Mouse (Mus musculus): ENCODE data around the gene Syde1.
"Not testable (repeated sequence)": the region's sequence is repeated elsewhere in the genome, so short reads cannot be mapped to it uniquely, and the experiment has no call there.

The Syde1 gene

DNA sequence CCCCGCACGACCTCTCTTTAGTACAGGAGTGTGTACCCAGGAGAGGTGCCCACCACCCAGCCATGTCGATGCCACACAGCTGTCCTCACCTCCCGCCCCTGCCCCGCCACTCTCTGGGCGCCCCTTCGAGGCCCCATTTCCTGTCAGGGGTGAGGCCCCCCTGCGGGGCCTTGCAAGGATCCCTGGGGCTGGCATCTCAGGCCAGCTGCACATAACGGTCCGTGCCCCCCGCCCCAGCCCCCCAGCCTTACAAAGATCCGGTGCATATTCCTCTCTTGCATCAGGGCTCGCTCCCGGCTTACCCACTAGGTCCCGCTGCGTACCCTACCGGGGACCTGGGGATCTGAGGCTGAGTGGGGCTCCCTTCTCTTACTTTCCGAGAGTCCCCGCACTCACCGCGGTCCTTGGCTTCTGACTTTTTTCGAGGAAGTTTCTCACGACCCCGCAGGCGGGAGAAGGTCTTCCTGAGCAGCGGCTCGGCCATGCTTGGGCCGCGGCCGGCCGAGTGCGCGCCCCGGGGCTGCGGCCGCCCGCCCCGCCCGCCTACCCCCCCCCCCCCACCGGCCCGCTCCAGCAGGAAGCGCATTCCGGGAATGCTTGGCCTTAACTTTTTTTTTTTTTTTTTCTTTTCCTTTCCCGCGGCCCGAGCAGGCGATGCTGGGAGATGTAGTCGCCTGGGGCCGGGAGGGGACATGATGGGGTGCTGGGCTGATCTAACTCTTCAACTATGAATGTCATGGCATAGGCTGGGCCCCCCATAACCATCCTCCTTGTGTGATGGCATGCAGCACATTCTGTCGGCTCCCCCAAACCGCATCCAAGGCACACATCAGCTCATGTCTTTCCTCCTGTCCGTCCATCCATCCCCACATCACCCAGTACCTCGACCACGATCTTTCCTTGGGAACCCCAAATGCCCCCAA is at the start of gene Syde1:
TSS of gene Syde1 (minus strand) at position 559 of the 923 bp plus-strand sequence.
- DNase-seq (ENCODE audit: low spot score in 2 of 2): no peak

DNA sequence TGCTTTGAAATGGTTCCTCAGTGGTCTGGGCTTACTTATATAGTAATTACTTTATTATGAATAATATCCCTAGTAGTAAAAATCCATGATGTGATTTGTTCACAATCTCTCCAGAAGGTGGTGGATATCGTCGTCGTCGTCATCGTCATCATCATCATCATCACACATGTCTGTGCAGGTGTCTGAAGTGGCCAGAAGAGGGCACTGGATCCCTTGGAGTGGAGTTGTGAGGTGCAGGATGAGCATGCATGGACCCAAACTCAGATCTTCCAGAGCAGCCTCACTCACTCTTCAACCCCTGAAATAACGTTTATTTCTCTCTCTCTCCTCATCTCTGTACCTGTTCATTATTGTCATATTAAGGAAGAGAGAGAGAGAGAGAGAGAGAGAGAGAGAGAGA is 40.5 kb upstream of the Syde1 start:
- peak; percentile 12 to 18 for DNase-seq (ENCODE audit: low spot score in 2 of 2)

DNA sequence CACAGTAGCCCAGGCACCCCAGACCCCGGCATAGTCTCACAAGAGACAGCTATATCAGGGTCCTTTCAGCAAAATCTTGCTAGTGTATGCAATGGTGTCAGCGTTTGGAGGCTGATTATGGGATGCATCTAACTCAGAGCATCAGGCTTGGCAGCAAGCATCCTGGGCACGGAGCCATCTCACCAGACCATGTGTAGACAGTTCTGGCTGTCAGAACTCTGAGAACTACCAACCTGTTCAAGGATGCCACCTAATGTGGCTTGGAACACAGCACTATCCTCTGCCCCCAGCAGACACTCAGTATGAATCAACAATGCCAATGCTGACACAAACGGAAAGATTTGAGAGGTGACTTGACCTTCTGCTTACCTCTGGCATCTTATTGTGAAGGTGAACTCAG is 38.4 kb upstream of the Syde1 start:
- peak; percentile 2 to 3 for DNase-seq (ENCODE audit: low spot score in 2 of 2)

DNA sequence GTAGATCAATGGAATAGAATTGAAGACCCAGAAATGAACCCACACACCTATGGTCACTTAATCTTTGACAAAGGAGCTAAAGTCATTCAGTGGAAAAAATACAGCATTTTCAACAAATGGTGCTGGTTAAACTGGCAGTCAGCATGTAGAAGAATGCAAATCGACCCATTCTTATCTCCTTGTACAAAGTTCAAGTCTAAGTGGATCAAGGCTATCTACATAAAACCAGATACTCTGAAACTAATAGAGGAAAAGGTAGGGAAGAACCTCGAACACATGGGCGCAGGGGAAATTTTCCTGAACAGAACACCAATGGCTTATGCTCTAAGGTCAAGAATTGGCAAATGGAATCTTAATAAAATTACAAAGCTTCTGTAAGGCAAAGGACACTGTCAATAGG is 31.4 kb upstream of the Syde1 start:
- DNase-seq (ENCODE audit: low spot score in 2 of 2): not testable (repeated sequence)

DNA sequence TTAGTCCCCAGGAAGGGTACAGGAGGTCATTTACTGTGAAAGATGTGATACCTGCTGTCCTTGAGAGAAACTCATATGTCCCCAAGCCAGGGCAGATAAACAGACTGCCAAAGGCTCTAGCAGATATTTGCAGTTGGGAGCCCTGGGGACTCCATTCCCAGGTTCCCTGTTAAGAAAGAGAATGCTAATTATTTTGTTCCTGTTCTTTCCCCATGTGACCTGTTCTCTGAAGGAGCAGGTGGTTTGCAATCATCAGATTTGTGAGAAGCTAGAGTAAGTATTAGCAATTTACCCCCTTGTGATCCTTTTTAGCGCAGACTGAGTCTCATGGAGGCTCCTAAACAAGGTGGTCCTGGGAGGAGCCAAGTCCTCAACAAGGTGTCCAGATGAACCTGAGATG is 26.2 kb upstream of the Syde1 start, which contains the start of gene Olfr1357:
TSS of gene Olfr1357 (minus strand) at position 101 of the 400 bp plus-strand sequence.
- no peak for DNase-seq (ENCODE audit: low spot score in 2 of 2)

DNA sequence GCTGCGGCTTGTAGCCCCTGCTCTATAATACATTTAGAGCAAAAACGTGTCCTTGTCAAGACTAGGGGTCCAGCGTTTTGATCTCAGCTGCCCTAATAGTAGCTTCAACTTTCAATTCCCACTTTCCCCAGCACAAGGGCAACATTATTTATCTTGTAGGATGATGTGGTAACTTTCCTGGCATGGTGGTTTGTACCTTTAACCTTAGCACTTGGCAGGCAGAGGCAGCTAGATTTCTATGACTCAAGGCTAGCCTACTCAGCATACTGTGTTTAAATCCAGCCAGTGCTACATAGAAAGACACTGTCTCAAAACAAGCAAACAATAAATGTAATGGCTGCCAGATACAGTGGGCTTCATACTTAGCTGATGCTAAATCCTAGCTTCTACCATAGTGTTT is 15.8 kb upstream of the Syde1 start:
- DNase-seq (ENCODE audit: low spot score in 2 of 2): no peak

DNA sequence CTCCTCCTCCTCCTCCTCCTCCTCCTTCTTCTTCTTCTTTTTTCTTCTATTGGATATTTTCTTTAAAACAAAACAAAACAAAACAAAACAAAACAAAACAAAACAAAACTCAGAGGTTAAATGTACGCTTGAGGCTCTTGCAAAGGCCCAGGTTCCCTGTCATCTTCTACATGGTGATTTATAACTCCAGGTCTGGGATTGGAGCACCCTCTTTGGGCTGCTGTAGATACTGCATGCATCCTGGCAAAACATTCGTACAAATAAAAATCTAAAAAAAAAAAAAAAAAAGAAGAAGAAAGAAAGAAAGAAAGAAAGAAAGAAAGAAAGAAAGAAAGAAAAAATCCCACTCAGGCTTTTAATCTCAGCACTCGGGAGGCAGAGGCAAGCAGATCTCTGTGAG is 13.3 kb upstream of the Syde1 start:
- no peak for DNase-seq (ENCODE audit: low spot score in 2 of 2)

DNA sequence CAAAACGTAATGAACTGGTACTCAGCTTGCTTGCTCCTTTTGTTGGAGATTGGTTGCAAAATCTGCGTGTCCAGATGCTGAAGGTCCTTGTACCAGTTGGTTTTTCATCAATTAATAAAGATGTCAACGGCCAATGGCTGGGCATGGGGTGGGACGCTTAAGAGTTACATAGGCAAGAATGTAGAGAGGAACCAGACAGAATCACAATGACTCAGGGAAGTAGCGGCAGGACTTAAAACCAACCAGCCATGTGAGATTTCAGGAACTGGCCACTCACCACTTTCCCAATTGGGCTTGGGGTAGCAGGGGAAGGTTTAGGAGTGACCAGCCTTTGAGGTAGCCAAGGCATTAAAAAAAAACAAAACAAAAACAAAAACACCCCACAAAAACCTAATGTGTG is 8.1 kb upstream of the Syde1 start:
- DNase-seq (ENCODE audit: low spot score in 2 of 2): no peak

DNA sequence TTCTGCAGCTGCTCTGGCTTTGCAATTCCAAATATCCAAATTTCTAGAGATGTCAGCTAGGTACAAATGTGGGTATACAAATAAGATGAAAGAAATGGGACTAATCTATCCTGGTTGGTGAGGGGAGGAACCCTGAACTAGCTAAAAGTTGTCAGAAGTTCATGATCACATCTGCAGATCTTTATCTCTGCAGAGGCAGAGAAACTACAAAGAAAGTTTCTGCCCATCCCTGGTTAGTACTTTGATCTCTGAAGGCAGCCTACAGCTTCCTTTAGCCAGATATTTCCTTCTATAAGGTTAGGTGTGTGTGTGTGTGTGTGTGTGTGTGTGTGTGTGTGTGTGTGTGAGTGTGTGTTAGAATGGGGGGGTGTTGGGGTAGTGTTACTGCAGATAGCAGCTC is 2.8 kb upstream of the Syde1 start:
- no peak for DNase-seq (ENCODE audit: low spot score in 2 of 2)

DNA sequence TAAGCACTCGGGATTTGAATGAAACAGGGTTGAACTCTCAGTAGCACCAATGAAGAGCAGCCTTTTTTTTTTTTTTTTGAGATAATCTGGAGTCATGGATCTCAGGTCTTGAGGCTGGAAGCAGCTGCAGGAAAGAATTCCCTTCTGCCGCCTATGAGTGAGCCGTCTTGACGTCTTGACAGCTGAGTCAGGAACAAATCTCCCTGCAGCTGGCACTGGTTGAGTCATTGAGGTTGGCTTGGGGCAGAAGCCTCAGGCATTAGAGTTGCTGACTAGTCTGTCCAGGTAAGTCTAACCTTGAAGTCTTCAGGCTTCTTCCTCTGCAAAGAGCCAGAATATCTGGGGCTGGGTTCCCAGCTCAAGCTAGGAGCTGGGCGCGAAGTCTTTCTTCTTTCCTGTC is 2.4 kb upstream of the Syde1 start:
- no peak for DNase-seq (ENCODE audit: low spot score in 2 of 2)

DNA sequence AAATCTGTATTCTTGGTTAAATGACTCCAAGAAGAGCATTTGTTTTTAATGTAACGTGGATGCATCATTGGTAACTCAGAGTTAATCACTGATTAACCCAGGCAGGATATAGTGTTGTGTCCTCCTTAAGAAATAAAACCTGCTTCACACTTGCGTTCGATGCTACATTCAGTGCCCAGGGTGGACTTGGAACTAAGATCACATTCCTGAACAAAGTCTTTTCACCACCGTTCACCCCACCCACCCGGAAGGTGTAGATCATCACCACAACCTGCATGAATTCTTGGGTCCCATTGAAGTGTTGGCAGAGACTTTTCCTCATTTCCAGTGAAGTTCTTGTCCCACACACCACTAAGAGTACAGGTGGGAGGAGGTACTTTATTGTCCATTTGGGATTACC is 2.0 kb upstream of the Syde1 start:
- no peak for DNase-seq (ENCODE audit: low spot score in 2 of 2)

DNA sequence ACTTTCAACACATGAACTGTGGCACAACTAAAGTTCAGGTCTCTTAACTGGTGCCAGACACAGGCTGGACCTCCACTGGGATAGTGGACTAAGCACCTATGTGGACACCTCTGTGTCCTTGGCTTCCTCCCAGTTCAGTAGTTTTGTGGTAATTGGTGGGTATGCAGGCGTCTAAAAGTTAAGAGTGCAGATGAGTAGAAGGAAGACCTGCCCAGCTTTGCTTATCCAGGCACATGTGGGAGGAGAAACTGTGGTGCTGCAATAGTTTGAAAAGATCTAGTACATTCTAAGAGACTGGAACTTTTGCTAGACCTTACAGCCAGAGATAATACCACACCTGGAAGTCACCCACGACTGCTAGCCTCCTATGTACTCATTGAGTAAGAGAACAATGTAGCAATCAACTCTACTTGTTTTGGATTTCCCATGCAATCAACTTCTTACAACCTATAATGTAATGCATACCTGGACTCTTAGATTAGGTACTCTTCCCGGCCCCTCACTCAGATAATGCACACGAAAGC is 1.2 kb upstream of the Syde1 start:
- no peak for DNase-seq (ENCODE audit: low spot score in 2 of 2)

DNA sequence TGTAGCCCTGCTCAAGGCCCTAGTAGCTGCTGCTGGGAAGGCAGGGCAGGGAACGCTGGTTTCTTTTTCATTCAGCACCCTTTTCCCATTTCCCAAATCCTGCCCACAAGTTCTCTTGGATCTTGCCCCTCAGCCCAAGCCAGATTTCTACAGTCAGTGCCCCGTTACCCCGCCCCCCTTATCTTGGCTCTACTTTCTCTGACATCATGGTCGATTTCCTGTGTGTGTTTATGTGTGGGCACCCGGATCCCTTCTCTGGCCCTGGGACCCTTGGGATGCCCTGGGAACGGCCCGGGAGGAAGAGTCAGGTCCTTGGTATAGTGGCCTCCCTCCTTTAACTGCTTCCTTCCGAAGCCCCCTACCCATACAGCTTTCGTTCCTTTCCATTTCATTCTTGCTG is 1.0 kb downstream of the Syde1 start:
- DNase-seq (ENCODE audit: low spot score in 2 of 2): no peak

DNA sequence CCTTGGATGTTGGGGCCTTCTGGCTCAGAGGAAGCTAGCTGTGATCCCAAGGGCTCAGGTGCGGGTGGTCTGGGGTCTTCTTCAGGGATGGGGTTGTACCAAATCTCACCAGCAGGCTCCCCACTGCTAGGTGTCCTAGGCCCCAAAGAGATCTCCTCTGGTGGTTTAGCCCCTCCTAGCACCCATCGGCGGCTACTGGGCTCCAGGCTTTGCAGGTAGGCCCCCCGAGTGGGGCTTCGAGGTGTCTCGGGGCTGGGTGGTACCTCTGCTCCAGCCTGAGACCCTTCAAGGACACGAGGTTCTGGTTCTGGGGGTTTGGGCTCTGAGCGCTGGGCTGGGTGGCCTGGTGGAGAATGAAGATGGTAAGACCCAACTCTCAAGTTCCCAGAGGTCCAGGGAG is 1.9 kb downstream of the Syde1 start:
- DNase-seq (ENCODE audit: low spot score in 2 of 2): no peak

DNA sequence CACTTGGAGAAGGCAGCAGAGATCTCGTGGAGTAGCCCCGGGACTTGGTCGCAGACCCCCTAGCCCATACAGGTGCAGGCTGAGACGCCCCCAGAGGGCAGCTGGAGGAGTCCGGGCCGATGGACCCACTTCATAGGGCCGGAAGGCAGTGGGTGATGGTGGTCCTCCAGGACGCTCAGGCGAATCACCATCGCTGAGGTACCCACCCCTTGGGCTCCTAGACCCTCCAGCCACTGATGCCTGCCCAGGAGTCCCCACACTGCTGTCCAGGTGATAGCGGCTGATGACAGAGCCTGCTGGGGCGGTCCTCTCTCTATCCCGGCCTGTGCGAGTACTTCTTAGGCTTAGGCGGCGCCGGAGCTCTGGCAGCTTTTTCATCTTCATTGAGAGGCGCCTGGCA is 2.5 kb downstream of the Syde1 start:
- DNase-seq (ENCODE audit: low spot score in 2 of 2): no peak

DNA sequence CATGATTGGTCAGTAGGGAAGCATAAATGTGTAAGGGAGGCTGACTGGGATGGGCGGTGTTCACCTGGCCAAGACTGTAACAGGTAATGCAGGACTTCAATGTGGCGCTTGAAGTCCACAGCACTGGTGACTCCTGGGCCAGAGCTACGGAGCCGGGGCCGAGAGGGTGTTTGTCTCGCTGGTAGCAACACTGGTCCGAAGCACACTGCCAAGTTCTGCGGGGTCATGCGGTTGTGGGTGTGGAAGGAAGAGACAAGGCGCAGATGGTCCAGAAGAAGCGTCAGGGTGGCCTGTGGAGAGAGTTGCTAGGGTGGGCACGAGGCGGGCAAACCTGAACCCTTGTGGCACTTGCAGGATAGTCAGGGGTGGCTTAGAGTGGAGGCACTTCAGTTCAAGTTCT is 5.7 kb downstream of the Syde1 start:
- no peak for DNase-seq (ENCODE audit: low spot score in 2 of 2)

DNA sequence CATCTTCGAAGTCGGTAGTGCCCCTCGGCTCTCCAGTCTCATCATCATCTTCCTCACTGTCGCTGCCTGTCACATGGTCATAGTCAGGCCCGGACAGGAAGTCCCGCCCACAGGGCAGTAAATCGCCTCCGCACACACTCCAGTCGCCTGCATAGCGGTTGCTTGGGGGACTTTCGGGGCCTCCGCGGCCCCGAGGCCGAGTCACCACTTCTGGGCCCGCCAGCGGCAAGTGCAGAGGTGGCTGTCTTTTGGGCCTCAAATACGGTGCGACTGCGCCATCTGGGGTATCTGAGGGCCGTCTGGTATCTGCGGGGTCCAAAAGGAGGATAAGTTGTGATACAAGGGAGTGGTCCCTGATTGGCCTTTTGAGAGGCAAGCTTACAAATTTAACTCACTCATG is 6.2 kb downstream of the Syde1 start:
- DNase-seq (ENCODE audit: low spot score in 2 of 2): no peak

DNA sequence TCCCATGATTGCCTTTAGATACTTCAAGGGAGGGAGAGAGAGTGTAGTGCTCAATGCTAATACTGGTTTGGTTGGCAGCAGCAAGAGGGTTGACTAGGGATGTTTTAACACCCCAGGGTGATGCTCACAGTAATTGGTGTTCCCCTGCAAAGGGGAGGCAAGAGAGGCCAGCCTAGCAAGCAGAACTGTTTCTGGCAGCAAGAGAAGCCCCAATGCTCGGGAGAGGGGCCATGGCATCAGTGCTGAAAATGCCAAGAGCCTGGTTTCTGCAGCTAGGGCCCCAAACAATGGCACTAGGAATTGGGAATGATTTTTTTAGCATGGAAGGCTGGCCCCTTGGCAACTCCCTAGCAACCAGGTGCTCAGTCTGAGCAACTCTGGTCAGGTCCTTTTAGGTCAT is 6.8 kb downstream of the Syde1 start:
- DNase-seq (ENCODE audit: low spot score in 2 of 2): no peak

DNA sequence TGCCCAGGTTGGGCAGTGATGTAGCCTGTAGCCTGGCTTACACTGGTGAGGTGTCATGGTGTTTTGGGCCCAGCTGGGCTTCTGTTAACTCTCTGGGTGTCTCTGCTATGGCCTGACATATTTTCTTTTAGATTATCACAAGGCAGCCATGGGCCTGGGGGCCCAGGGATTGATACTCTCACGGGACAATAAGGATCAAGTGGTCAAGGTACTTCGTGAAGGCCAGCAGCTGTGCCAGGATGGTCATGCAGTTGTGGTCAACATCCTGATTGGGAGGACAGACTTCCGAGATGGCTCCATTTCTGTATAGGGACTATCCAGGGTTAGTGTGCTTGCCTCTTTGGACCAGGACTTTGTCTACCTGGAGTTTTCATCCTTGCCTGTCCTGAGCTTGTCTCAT is 7.8 kb downstream of the Syde1 start:
- no peak for DNase-seq (ENCODE audit: low spot score in 2 of 2)

DNA sequence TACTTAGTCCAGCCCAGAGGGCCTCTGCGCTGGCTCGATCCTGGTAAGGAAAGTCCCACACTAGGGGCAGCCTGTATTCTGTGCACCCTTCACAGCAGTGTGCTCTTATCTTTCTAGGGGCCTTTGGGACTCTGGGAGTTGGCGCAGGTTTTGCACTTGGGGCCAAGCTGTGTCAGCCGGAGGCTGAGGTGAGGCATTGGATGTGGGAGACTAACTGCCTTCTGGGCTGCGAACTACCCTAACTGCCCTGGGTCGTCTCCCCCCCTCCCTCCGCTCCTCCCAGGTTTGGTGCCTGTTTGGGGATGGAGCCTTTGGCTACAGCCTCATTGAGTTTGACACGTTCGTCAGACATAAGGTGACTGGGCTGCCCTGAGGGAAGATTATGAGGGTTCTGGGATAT is 8.4 kb downstream of the Syde1 start:
- DNase-seq (ENCODE audit: low spot score in 2 of 2): no peak

DNA sequence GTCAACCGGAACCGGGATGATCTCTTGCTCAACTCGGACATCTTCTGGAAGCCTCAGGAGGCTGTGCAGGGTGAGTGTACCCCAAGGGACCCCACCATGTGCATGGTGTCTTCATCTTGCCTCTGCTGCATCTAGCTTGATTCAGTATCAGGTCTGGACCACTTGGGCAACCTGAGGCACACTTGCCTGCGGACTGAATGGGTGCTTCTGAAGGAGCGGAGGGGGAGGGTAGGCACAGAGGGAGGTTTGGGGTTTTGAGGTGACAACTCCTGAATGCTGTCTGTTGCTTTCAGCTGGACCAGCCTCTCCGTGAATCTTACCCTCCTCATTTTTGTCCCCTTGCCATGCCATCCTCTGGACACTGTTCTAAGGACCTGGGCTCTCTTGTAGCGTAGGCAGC is 10.6 kb downstream of the Syde1 start:
- no peak for DNase-seq (ENCODE audit: low spot score in 2 of 2)

DNA sequence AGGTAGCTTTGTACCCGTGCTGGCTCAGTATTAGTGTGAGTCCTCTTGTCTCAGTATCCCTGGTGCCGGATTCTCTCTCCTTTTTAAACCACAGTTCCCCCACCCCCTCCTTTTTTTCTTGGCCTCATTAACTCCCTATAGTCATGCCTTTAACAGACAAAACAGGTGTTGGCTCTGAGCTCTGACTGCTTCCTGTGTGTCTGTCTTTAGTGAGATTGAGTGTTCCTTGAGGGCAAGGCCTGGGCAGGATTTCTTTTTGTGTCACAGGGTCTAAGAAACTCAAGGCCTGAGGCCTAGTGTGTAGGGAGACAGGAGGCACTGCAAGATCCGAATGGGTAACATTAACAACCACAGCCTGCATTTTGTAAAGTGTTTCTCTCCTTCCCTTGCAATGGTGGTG is 13.6 kb downstream of the Syde1 start:
- no peak for DNase-seq (ENCODE audit: low spot score in 2 of 2)

DNA sequence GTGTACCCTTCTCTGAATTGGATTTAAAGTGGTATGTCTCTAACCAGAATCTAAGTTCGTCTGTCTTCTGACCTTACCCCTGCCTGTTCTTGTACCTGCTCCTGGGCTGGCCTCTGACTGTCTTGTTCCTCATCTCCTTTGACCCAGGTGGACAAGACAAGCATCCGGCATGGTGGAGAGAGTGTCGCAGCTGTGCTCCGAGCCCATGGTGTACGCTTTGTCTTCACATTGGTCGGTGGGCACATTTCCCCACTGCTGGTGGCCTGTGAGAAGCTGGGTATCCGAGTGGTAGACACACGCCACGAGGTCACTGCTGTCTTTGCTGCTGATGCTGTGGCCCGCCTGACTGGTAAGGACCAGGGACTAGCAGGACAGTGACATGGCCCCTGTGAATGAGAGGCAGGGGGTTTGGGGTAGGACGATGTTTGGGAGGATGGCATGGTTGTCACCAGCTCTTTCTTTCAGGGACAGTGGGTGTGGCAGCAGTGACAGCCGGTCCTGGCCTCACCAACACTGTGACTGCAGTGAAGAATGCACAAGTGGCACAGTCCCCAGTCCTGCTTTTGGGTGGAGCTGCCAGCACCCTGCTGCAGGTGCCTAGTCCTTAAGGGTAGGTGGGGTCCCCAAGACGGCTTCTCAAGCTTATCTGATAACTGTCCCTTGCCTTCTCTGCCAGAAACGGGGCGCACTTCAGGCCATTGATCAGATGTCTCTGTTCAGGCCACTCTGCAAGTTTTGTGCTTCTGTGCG is 15.2 kb downstream of the Syde1 start:
- DNase-seq (ENCODE audit: low spot score in 2 of 2): no peak
